Mouse (Mus musculus) brain, adult 2 months (tissue): Measurements from ENCODE around the gene Ttc28.

Experiments used
- DNase-seq: peaks from one replicate; pipeline ENCODE4 v3.0.0; 2011; ENCODE audit warnings: low read depth, low spot score

The Ttc28 gene

GRCm38 (mm10) chr5:111006272-111007135, 126.9 kb downstream of the Ttc28 start:
- DNase-seq = peak; percentile 68

DNA sequence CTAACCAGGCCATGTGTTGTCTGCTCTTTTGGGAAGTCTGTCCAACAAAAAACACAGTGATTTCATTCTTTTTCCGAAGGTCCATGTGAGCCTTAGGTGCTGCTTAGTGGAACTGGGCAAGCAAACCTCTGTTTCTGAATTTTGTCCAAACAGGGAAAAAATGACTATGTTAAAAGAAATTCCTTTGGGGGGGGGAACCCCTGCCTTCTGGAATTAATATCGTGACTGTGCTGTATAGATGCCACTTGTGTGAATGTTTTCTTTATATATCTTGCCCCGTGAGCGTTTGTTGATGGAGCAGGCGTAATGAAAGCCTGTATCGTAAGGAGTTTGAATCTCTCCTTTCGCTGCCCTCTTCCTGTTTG, 127.5 kb downstream of the Ttc28 start:
- no peak for DNase-seq

GRCm38 (mm10) chr5:111007900-111008299, 128.3 kb downstream of the Ttc28 start:
- DNase-seq = no peak

DNA sequence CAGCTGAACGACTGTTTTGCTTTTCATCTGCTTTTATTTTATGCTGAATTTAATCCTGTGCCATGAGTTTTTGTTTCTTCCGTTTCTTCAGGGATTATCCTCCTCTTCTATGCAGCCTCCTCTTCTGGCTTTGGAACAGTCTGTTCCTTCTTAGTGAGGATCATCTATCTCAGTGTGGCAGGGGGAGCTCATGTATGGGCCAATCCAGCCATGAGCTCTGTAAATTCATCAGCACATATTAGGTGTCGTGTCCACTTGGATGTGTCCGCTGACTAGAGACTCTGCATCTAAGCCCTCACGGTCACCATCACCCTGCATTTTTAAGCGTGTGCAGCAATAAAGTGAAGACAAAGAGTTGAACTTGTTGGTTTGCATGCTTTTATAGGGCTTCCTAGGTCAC, 128.8 kb downstream of the Ttc28 start:
- no peak for DNase-seq

- no peak for DNase-seq
Observed at GRCm38 (mm10) chr5:111011271-111011670, 131.7 kb downstream of the Ttc28 start.

GRCm38 (mm10) chr5:111012064-111012463, 132.5 kb downstream of the Ttc28 start:
- DNase-seq = no peak

GRCm38 (mm10) chr5:111012587-111012986, 133.0 kb downstream of the Ttc28 start:
- DNase-seq = no peak

DNA sequence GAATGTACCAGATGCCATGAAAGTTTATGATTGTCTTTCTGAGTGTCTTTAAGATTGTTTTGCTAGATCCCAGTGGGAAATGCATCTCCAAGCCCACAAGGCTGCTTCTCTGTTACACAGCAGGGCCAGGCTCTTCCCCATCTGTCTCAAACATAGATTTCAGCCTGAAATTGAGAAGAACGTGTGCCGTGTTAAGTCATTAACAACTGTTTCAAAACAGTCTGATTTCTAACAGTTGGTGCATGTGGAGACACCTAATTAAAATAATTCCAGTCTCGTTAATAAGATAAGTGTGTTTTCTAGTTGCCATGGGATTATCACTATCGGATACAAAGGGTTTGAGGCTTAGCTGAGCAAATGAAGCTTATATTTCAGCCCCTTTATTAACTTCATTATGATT, 135.4 kb downstream of the Ttc28 start:
- DNase-seq = peak; percentile 28

- no peak for DNase-seq
Observed at GRCm38 (mm10) chr5:111017319-111017718, 137.7 kb downstream of the Ttc28 start.

GRCm38 (mm10) chr5:111022339-111022738, 142.7 kb downstream of the Ttc28 start:
- DNase-seq = no peak

- DNase-seq = peak; percentile 29
Observed at GRCm38 (mm10) chr5:111022940-111023339, 143.3 kb downstream of the Ttc28 start.

DNA sequence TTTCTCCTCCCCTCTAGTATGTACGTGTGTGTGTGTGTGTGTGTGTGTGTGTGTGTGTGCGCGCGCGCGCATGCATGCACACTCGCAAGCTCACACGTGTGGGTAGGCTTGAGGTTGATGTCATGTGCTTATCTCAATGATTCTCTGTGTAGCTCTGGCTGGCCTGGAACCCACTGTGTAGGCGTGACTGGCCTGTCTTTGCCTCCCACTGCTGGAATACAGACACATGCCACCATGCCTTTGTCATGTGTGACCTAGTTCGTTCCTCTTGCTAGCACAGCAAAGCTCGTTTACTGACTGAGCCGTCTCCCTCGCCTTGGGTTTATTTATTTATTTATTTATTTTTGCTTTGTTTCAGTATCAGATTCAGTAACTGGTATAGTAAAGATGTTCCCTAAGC, 145.0 kb downstream of the Ttc28 start:
- DNase-seq = no peak

- DNase-seq = no peak
Observed at GRCm38 (mm10) chr5:111025476-111025875, 145.9 kb downstream of the Ttc28 start.

DNA sequence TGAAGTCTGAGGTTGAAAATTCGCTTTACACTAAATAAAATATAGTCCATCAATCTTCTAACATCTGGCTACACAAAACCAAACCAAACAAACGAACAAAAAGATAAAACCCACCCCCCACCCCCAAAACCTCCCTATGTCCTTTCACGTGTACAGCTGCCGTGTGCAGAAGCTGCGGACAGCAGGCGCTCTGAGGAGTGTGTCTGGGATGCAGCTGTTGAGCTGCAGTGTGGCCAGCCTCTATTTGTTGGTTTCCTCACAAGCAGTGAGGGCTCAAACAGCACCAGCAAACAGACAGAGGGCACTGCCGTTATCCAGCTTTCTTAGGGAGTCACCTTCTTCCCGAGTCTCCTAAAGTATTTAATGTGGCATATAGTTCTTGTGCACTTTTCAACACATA, 146.6 kb downstream of the Ttc28 start:
- DNase-seq = no peak

GRCm38 (mm10) chr5:111028340-111028739, 148.7 kb downstream of the Ttc28 start:
- DNase-seq = no peak

DNA sequence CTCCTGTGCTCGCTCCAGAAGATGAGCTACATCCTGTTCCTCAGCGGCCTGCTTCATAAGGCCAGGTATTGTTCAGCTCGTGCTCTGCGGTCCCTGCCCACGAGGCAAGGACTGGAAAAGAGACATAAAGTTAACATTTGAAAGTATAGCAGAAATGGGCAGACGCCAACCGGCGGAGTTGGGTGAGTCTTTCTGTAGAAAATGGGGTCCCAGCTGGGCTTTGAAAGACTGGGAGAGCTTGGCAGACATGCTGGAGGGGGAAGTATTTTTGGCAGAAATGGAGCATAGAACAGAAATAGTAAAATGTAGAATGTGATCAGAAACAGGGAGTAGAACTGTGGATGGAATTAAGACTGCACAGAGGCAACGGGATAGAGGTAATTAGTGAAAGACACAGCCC, 149.3 kb downstream of the Ttc28 start:
- peak; percentile 49 for DNase-seq

GRCm38 (mm10) chr5:111032687-111033295, 153.2 kb downstream of the Ttc28 start:
- no peak for DNase-seq

DNA sequence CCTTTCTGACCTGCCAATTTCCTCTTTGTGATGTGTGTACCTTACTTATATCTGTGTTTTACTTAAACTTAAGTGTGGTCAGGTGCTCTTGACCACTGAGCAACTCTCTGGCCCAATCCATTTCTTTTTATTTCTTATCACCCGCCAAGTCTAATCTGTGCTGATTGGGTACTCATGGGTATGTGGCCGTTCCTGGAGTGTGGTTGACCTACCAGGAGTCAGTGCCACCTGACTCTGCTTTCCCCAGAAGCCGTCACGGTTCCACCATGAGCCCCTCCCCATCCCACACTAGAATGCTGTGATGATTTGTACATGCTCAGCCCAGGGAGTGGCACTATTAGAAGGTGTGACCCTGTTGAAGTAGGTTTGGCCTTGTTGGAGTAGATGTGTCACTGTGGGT, 153.9 kb downstream of the Ttc28 start:
- DNase-seq = no peak

- DNase-seq = no peak
Observed at GRCm38 (mm10) chr5:111037123-111037748, 157.6 kb downstream of the Ttc28 start.

- DNase-seq = no peak
Observed at GRCm38 (mm10) chr5:111039771-111040170, 160.2 kb downstream of the Ttc28 start.

- no peak for DNase-seq
Observed at GRCm38 (mm10) chr5:111041952-111042351, 162.3 kb downstream of the Ttc28 start.

DNA sequence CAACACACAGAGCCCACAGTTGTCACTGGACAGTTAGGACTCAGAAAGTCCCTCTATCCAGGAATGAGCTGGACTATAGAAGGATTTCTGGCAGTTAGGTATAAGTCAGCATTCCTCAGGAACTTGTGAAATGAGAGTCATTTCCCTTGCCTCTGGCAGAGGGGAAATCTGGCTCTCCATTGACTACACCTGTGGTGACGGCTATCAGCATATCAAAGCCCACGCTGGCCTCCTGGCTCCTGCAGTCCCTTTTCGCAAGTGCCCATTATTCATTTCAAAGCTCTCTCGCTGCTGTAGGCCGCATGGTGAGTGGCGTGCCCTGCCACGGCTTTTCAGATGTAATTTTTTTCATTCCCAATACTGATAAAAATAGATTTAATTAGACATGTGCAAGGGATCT, 164.6 kb downstream of the Ttc28 start:
- peak; percentile 31 for DNase-seq

DNA sequence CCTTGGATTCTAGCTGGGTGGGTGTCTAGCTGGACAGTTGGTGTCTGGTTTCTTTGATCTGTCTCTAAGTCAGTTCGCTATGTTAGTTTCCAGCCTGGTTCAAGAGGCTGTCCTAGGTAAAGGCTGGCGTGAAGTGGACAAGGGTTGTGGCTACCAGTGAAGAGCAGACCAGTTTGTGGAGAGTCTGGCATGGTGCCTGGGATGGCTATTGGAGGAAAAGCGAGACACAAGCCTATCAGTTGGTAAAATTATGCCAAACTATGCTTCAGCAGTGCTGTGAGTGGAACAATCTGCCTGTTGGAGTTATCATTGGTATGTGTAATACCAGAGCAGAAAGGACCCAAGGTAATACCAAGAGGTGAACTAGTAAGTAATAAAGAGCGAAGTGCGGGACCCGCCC, 166.8 kb downstream of the Ttc28 start:
- no peak for DNase-seq
